Comparison of ENCODE assay signal across 22 mouse cellular contexts in the genomic region with DNA sequence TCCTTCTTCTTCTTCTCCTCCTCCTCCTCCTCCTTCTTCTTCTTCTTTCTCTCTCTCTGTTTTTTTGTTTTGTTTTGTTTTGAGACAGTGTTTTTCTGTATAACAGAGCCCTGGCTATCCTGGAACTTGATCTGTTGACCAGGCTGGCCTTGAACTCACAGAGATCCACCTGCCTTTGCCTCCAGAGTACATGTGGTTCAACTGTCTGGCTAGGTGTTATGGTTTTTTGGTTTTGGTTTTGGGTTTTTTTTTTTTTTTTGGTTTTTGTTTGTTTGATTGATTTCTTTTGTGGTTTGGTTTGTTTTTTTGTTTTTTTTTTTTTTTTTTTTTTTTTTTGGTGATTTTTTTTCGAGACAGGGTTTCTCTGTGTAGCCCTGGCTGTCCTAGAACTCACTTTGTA. TPM values are rescaled to one million over a fixed set of nuclear protein-coding genes. Genes with fewer than 3 reads are reported as not detected.
DNase-seq lines count a peak whose midpoint lies in the region; ATAC-seq and TF ChIP-seq lines count a peak whose summit lies in the region.
"Had no signal": no experiment of that assay in that cellular context is flagged by ENCODE, and none has a peak within 500 bp of the region (broad histone marks: within the 10 kb centered on the region; RNA-seq: fewer than 3 reads in every experiment).

No protein-coding gene starts in this region.

- no peak overlapping the region for H3K4me3 ChIP-seq in liver, adult 2 months (ENCODE audit: insufficient read depth, low read depth, low read length)
- no peak overlapping the region for H3K4me3 ChIP-seq in liver, embryonic 11.5 days (ENCODE audit: low read depth, low read length)
- no peak overlapping the region for H3K4me3 ChIP-seq in midbrain, embryonic 11.5 days (ENCODE audit: low read depth, low read length)
- no peak overlapping the region for H3K4me3 ChIP-seq in midbrain, embryonic 14.5 days (replicated peaks; ENCODE audit: low read depth, low read length)
- H3K4me3 ChIP-seq in MEL (ENCODE audit: control insufficient read depth in 1 of 2, insufficient read depth in 1 of 2, low read depth in 2 of 2, low read length in 2 of 2) = no peak overlapping the region

- H3K36me3 ChIP-seq in liver, adult 2 months (ENCODE audit: control insufficient read depth, insufficient read depth, low read length) = no peaks in the 10 kb centered on the region
- no peaks in the 10 kb centered on the region for H3K36me3 ChIP-seq in liver, embryonic 11.5 days (ENCODE audit: control insufficient read depth, insufficient read depth, low read length)
- H3K36me3 ChIP-seq in midbrain, embryonic 11.5 days (ENCODE audit: control insufficient read depth, insufficient read depth, low read length) = no peaks in the 10 kb centered on the region
- no peaks in the 10 kb centered on the region for H3K36me3 ChIP-seq in midbrain, embryonic 14.5 days (ENCODE audit: control insufficient read depth, insufficient read depth, low read length)
- H3K36me3 ChIP-seq in MEL (ENCODE audit: control insufficient read depth in 1 of 2, insufficient read depth in 2 of 2, low read length in 2 of 2) = peaks cover 7 to 13% of the 10 kb centered on the region in 2 experiments

- no peak for TF ChIP-seq RAD21 in MEL (IDR thresholded peaks at IDR 0.05; ENCODE audit: low read depth, low read length)

- no peak overlapping the region for H3K27ac ChIP-seq in liver, adult 2 months (replicated peaks; ENCODE audit: insufficient read depth, low read depth, low read length)
- no peak overlapping the region for H3K27ac ChIP-seq in liver, embryonic 11.5 days (ENCODE audit: low read depth, low read length)
- H3K27ac ChIP-seq in midbrain, embryonic 11.5 days (ENCODE audit: low read depth, low read length) = no peak overlapping the region
- no peak overlapping the region for H3K27ac ChIP-seq in midbrain, embryonic 14.5 days (replicated peaks; ENCODE audit: low read depth, low read length)
- H3K27ac ChIP-seq in MEL (ENCODE audit: control insufficient read depth, low read depth, low read length) = no peak overlapping the region

- no peak for TF ChIP-seq POLR2A in liver, adult 2 months (IDR thresholded peaks at IDR 0.05; ENCODE audit: extremely low read depth, insufficient read depth, low read length)
- no peak for TF ChIP-seq POLR2A in MEL (IDR thresholded peaks at IDR 0.05; ENCODE audit: control insufficient read depth in 1 of 2, insufficient read depth in 1 of 2, low read depth in 1 of 2, low read length in 2 of 2, poor library complexity in 1 of 2)

- peaks cover 6% of the 10 kb centered on the region; the same call in 1 of the 2 replicates for H3K79me2 ChIP-seq in liver, adult 2 months (ENCODE audit: control insufficient read depth, insufficient read depth, low read length)
- H3K79me2 ChIP-seq in MEL (ENCODE audit: control insufficient read depth, insufficient read depth, low read length, poor library complexity) = 0 out of 2 replicates have a peak, but pooled peaks cover 3% of the 10 kb centered on the region

- ATAC-seq in liver, embryonic 11.5 days (replicated peaks; ENCODE audit: low FRiP score) = no peak
- ATAC-seq in midbrain, embryonic 11.5 days (ENCODE audit: low FRiP score) = no peak
- no peak for ATAC-seq in midbrain, embryonic 14.5 days (ENCODE audit: low FRiP score, low TSS enrichment)
- ATAC-seq: activated CD4-positive, CD25-positive, alpha-beta regulatory T cell, adult 4 months; CD4-positive, CD25-positive, alpha-beta regulatory T cell, adult 4 months; Patski had no signal

- TF ChIP-seq CTCF in liver, adult 2 months (IDR thresholded peaks at IDR 0.05; ENCODE audit: low read depth, low read length) = no peak
- TF ChIP-seq CTCF in MEL (IDR thresholded peaks at IDR 0.05 in 2 of 3, conservative IDR thresholded peaks at IDR 0.05 in 1 of 3; ENCODE audit: control insufficient read depth in 1 of 3, insufficient read depth in 1 of 3, low read depth in 2 of 3, low read length in 3 of 3, poor library complexity in 1 of 3, severe bottlenecking in 1 of 3) = no peak

- no peaks in the 10 kb centered on the region for H3K9me3 ChIP-seq in liver, embryonic 11.5 days (ENCODE audit: control insufficient read depth, low read length)
- H3K9me3 ChIP-seq in midbrain, embryonic 11.5 days (ENCODE audit: control insufficient read depth, low read length) = no peaks in the 10 kb centered on the region
- H3K9me3 ChIP-seq in midbrain, embryonic 14.5 days (ENCODE audit: control insufficient read depth, low read length) = no peaks in the 10 kb centered on the region
- H3K9me3 ChIP-seq in MEL (replicated peaks; ENCODE audit: insufficient read depth, low read length) = no peaks in the 10 kb centered on the region
- H3K9me3 ChIP-seq: G1E had no signal

- H3K27me3 ChIP-seq in liver, adult 2 months (ENCODE audit: control insufficient read depth, insufficient read depth, low read length) = no peaks in the 10 kb centered on the region
- no peaks in the 10 kb centered on the region for H3K27me3 ChIP-seq in liver, embryonic 11.5 days (replicated peaks; ENCODE audit: control insufficient read depth, insufficient read depth, low read length)
- H3K27me3 ChIP-seq in midbrain, embryonic 11.5 days (ENCODE audit: control insufficient read depth, insufficient read depth, low read length) = no peaks in the 10 kb centered on the region
- H3K27me3 ChIP-seq in midbrain, embryonic 14.5 days (ENCODE audit: control insufficient read depth, insufficient read depth, low read length) = no peaks in the 10 kb centered on the region
- H3K27me3 ChIP-seq in MEL (ENCODE audit: control insufficient read depth in 1 of 2, insufficient read depth in 2 of 2, low read length in 2 of 2) = no peaks in the 10 kb centered on the region
- H3K27me3 ChIP-seq: CH12.LX, Patski had no signal

- TF ChIP-seq EP300 in MEL (IDR thresholded peaks at IDR 0.05; ENCODE audit: low read depth in 1 of 2, low read length in 2 of 2) = no peak

- 22% methylated on average over 1 of the region's 1 CpGs for WGBS in liver, adult 2 months
- WGBS in liver, embryonic 11.5 days = 58% methylated on average over 1 of the region's 1 CpGs
- 71% methylated on average over 1 of the region's 1 CpGs for WGBS in midbrain, embryonic 11.5 days
- WGBS in midbrain, embryonic 14.5 days = 88% methylated on average over 1 of the region's 1 CpGs

- H3K4me2 ChIP-seq in liver, embryonic 11.5 days = no peak overlapping the region
- no peak overlapping the region for H3K4me2 ChIP-seq in midbrain, embryonic 11.5 days
- no peak overlapping the region for H3K4me2 ChIP-seq in midbrain, embryonic 14.5 days (ENCODE audit: low read length)

- no peak overlapping the region for H3K9ac ChIP-seq in liver, adult 2 months (ENCODE audit: low read depth, low read length)
- no peak overlapping the region for H3K9ac ChIP-seq in liver, embryonic 11.5 days (ENCODE audit: low read depth, low read length)
- H3K9ac ChIP-seq in midbrain, embryonic 11.5 days (ENCODE audit: low read length) = no peak overlapping the region
- H3K9ac ChIP-seq in midbrain, embryonic 14.5 days (replicated peaks; ENCODE audit: low read length) = no peak overlapping the region
- no peak overlapping the region for H3K9ac ChIP-seq in MEL (ENCODE audit: control insufficient read depth, low read depth, low read length, poor library complexity, severe bottlenecking)

- peaks cover 6% of the 10 kb centered on the region for H3K4me1 ChIP-seq in liver, adult 2 months (ENCODE audit: control insufficient read depth, insufficient read depth, low read length)
- peaks cover 2% of the 10 kb centered on the region; the same call in 1 of the 2 replicates for H3K4me1 ChIP-seq in liver, embryonic 11.5 days (replicated peaks; ENCODE audit: control insufficient read depth, insufficient read depth, low read length)
- no peaks in the 10 kb centered on the region for H3K4me1 ChIP-seq in midbrain, embryonic 11.5 days (ENCODE audit: control insufficient read depth, insufficient read depth, low read length)
- no peaks in the 10 kb centered on the region for H3K4me1 ChIP-seq in midbrain, embryonic 14.5 days (ENCODE audit: control insufficient read depth, insufficient read depth, low read length)
- peaks cover 6 to 8% of the 10 kb centered on the region in 2 experiments for H3K4me1 ChIP-seq in MEL (ENCODE audit: control insufficient read depth in 1 of 2, insufficient read depth in 2 of 2, low read length in 2 of 2)

- peak; percentile 64 for DNase-seq in liver, adult 2 months (ENCODE audit: extremely low read depth, low read depth, low spot score)
- no peak for DNase-seq in liver, embryonic 11.5 days (ENCODE audit: low spot score)
- DNase-seq in midbrain, embryonic 11.5 days (ENCODE audit: low spot score, missing footprints) = peak; percentile 70
- DNase-seq in midbrain, embryonic 14.5 days = no peak
- DNase-seq in MEL (ENCODE audit: low read depth, low spot score) = no peak
- DNase-seq in embryo, embryonic 11 days = no peak
- DNase-seq: adrenal gland, adult 2 months; adrenal gland, adult 8-10 months; adrenal gland, postnatal 10 days; adrenal gland, postnatal 14 days; adrenal gland, postnatal 25 days; adrenal gland, postnatal 36 days; B cell, adult 2 months; cerebellum, adult 11 months; cerebellum, adult 11-12 months; cerebellum, adult 18-20 months; cerebellum, adult 2 months had no signal

TF ChIP-seq in MEL, 35 proteins besides CTCF, POLR2A, EP300 and RAD21:
- TF ChIP-seq SMC3 (IDR thresholded peaks at IDR 0.05; ENCODE audit: low read depth, low read length) (no peak), KAT2A (conservative IDR thresholded peaks at IDR 0.05; ENCODE audit: low read depth, low read length) (no peak), ZNF384 (IDR thresholded peaks at IDR 0.05; ENCODE audit: low read depth, low read length) (peak; percentile 51; the same call in 1 of the 2 replicates)

RNA-seq across cellular contexts. Expression of a gene that starts 35.8 kb away (rescaled TPM):
- 0.74 and 1.1 TPM in 2 replicates for total RNA-seq in liver, adult 2 months (2014; rRNA removed)
- 2.3 and 4.3 TPM in 2 replicates for polyA plus RNA-seq in liver, adult 2 months (2012; rRNA removed)
- polyA plus RNA-seq in liver, embryonic 11.5 days (2014; fragmentation: Nextera tagmentation; extraction: Ambion mirVana) = 0.16 and 0.18 TPM in 2 replicates
- 0.12 and 0.25 TPM in 2 replicates for polyA plus RNA-seq in midbrain, embryonic 11.5 days (2014; fragmentation: Nextera tagmentation; extraction: Ambion mirVana)
- polyA plus RNA-seq in midbrain, embryonic 14.5 days (2014; fragmentation: Nextera tagmentation; extraction: Ambion mirVana) = 0.18 and 0.20 TPM in 2 replicates
- total RNA-seq in MEL (2012; rRNA removed) = 0.04 TPM in 1 of 2 replicates, not detected in the other
- polyA plus RNA-seq in MEL (2012; ENCODE audit: insufficient read depth in 1 of 2, insufficient read length in 2 of 2, low read depth in 1 of 2, low replicate concordance in 2 of 2, missing spikeins in 1 of 2) = under 1 TPM in 1 of 2 experiments, not detected in 1; 0.03 TPM
- total RNA-seq: CH12.LX, G1E had no signal
- polyA plus RNA-seq: G1E had no signal

RNA-seq across cellular contexts. Expression of a gene that starts 58.3 kb away (rescaled TPM):
- total RNA-seq in liver, adult 2 months (2014; rRNA removed) = 11.9 and 14.7 TPM in 2 replicates
- polyA plus RNA-seq in liver, adult 2 months (2012; rRNA removed) = 2.4 TPM in 2 replicates
- 20.8 and 25.3 TPM in 2 replicates for polyA plus RNA-seq in liver, embryonic 11.5 days (2014; fragmentation: Nextera tagmentation; extraction: Ambion mirVana)
- 26.3 and 28.0 TPM in 2 replicates for polyA plus RNA-seq in midbrain, embryonic 11.5 days (2014; fragmentation: Nextera tagmentation; extraction: Ambion mirVana)
- 11.5 and 15.4 TPM in 2 replicates for polyA plus RNA-seq in midbrain, embryonic 14.5 days (2014; fragmentation: Nextera tagmentation; extraction: Ambion mirVana)
- 12.9 and 14.8 TPM in 2 replicates for total RNA-seq in MEL (2012; rRNA removed)
- polyA plus RNA-seq in MEL (2012; ENCODE audit: insufficient read depth in 1 of 2, insufficient read length in 2 of 2, low read depth in 1 of 2, low replicate concordance in 2 of 2, missing spikeins in 1 of 2) = 100 to 1,000 TPM in 1 of 2 experiments, 10 to 100 TPM in 1; 21.5 to 119 TPM

Comparison
In these comparisons a context has a peak if more than half of its experiments do, and no peak if none do; other contexts are left out.
1. DNase-seq: peak in liver, adult 2 months (single experiment) and midbrain, embryonic 11.5 days (single experiment); none in liver, embryonic 11.5 days (single experiment), midbrain, embryonic 14.5 days (single experiment), MEL (single experiment) and embryo, embryonic 11 days (single experiment).